Mouse (Mus musculus) forebrain, embryonic 13.5 days (tissue): ENCODE data around the gene Preb. TPM values are rescaled to one million over a fixed set of nuclear protein-coding genes. Genes with fewer than 3 reads are reported as not detected.

ENCODE experiments used
- ATAC-seq: fragments of 200-750 bp; cut with Nextera tagmentation; 2 replicates; pipeline ENCODE4 v1.8.0; 2017
- H3K27ac ChIP-seq: fragments of 300-500 bp; sonication (generic); 2 replicates; pipeline ENCODE4 v1.5.1; 2015; ENCODE audit warnings: inconsistent platforms, mild to moderate bottlenecking, moderate library complexity
- H3K27me3 ChIP-seq: fragments of 300-500 bp; sonication (generic); 2 replicates; pipeline ENCODE4 v1.6.1; 2015; ENCODE audit warnings: mild to moderate bottlenecking, inconsistent platforms
- H3K36me3 ChIP-seq: fragments of 300-500 bp; sonication (generic); 2 replicates; pipeline ENCODE4 v1.6.1; 2015; ENCODE audit warnings: mild to moderate bottlenecking, inconsistent platforms; ENCODE audit not compliant: poor library complexity, severe bottlenecking
- H3K4me1 ChIP-seq: fragments of 300-500 bp; sonication (generic); 2 replicates; pipeline ENCODE4 v1.6.1; 2015; ENCODE audit warnings: inconsistent platforms
- H3K4me2 ChIP-seq: fragments of 300-500 bp; sonication (generic); 2 replicates; pipeline ENCODE4 v1.6.1; 2015; ENCODE audit warnings: inconsistent platforms, mild to moderate bottlenecking, moderate library complexity
- H3K4me3 ChIP-seq: fragments of 300-500 bp; sonication (generic); 2 replicates; pipeline ENCODE4 v1.5.1; 2015; ENCODE audit warnings: mild to moderate bottlenecking, inconsistent platforms
- H3K9ac ChIP-seq: fragments of 300-500 bp; sonication (generic); 2 replicates; pipeline ENCODE4 v1.6.1; 2015; ENCODE audit warnings: mild to moderate bottlenecking, inconsistent platforms
- H3K9me3 ChIP-seq: fragments of 300-500 bp; sonication (generic); replicated peaks from 2 replicates; pipeline ENCODE4 v1.6.1; 2016; ENCODE audit warnings: inconsistent platforms
- WGBS: fragments of 180-500 bp; shearing (Covaris S2); methylation state at CpG from one replicate; pipeline ENCODE4 v1.1.7; 2015; 5-methylcytosine and 5-hydroxymethylcytosine counted together
- polyA plus RNA-seq: library from polyadenylated mRNA; unstranded; fragments of >200 nt; fragmentation: Nextera tagmentation; extraction: Ambion mirVana; gene quantifications from 2 replicates; pipeline ENCODE4 v1.2.1, GENCODE M21; 2015

Preb gene
- polyA plus RNA-seq, 1 experiment from 2014 or later: 126 TPM

GRCm38 (mm10) chr5:30918691-30919090 lies 41.5 kb downstream of the Preb start:
- Histone ChIP-seq H3K4me3 (no peak overlapping the region), H3K9ac (no peak overlapping the region), H3K4me1 (peaks cover 42% of the 10 kb centered on the region), H3K27me3 (no peaks in the 10 kb centered on the region; the same call in 1 of the 2 replicates), H3K36me3 (no peaks in the 10 kb centered on the region), H3K4me2 (no peak overlapping the region), H3K9me3 (no peaks in the 10 kb centered on the region), H3K27ac (no peak overlapping the region)
- ATAC-seq: no peak
- WGBS: 84% methylated on average over 8 of the region's 8 CpGs

GRCm38 (mm10) chr5:30917891-30918670 lies 42.1 kb downstream of the Preb start:
- no peaks in the 10 kb centered on the region for H3K9me3 ChIP-seq
- no peak overlapping the region for H3K27ac ChIP-seq
- H3K4me2 ChIP-seq: no peak overlapping the region
- no peaks in the 10 kb centered on the region for H3K36me3 ChIP-seq
- H3K27me3 ChIP-seq: no peaks in the 10 kb centered on the region; the same call in 1 of the 2 replicates
- no peak overlapping the region for H3K9ac ChIP-seq
- peaks cover 48% of the 10 kb centered on the region for H3K4me1 ChIP-seq
- ATAC-seq: no peak
- no peak overlapping the region for H3K4me3 ChIP-seq
- 85% methylated on average over 31 of the region's 31 CpGs for WGBS

- H3K9ac ChIP-seq: no peak overlapping the region
- 88% methylated on average over 11 of the region's 11 CpGs for WGBS
- no peaks in the 10 kb centered on the region for H3K36me3 ChIP-seq
- H3K4me3 ChIP-seq: no peak overlapping the region
- H3K4me1 ChIP-seq: peaks cover 49% of the 10 kb centered on the region
- no peak for ATAC-seq
- H3K27ac ChIP-seq: no peak overlapping the region
- no peaks in the 10 kb centered on the region; the same call in 1 of the 2 replicates for H3K27me3 ChIP-seq
- H3K9me3 ChIP-seq: no peaks in the 10 kb centered on the region
- H3K4me2 ChIP-seq: no peak overlapping the region
Measured at GRCm38 (mm10) chr5:30917348-30917747, 42.8 kb downstream of the Preb start.

- WGBS: 93% methylated on average over 9 of the region's 9 CpGs
- Histone ChIP-seq H3K9me3 (no peaks in the 10 kb centered on the region), H3K4me2 (no peak overlapping the region), H3K4me3 (no peak overlapping the region), H3K27me3 (no peaks in the 10 kb centered on the region), H3K36me3 (no peaks in the 10 kb centered on the region), H3K27ac (no peak overlapping the region), H3K9ac (no peak overlapping the region), H3K4me1 (peaks cover 49% of the 10 kb centered on the region)
- ATAC-seq: no peak
Measured at GRCm38 (mm10) chr5:30916841-30917240, 43.3 kb downstream of the Preb start.

- peak; percentile 91 for ATAC-seq
- no peaks in the 10 kb centered on the region for H3K27me3 ChIP-seq
- peaks cover 47% of the 10 kb centered on the region for H3K4me1 ChIP-seq
- no peak overlapping the region for H3K4me3 ChIP-seq
- 4% methylated on average over 7 of the region's 7 CpGs for WGBS
- no peaks in the 10 kb centered on the region for H3K36me3 ChIP-seq
- H3K9me3 ChIP-seq: no peaks in the 10 kb centered on the region
- 0 out of 2 replicates have a peak overlapping the region, but pooled peaks have one; percentile 37 for H3K9ac ChIP-seq
- peak overlapping the region; percentile 34; the same call in 1 of the 2 replicates for H3K4me2 ChIP-seq
- H3K27ac ChIP-seq: no peak overlapping the region
Measured at GRCm38 (mm10) chr5:30915974-30916433, 44.2 kb downstream of the Preb start.

- Histone ChIP-seq H3K4me3 (no peak overlapping the region), H3K4me2 (peak overlapping the region; percentile 28), H3K4me1 (peaks cover 44% of the 10 kb centered on the region), H3K9me3 (no peaks in the 10 kb centered on the region), H3K27ac (peak overlapping the region; percentile 31; the same call in 1 of the 2 replicates), H3K27me3 (no peaks in the 10 kb centered on the region), H3K9ac (0 out of 2 replicates have a peak overlapping the region, but pooled peaks have one; percentile 37), H3K36me3 (no peaks in the 10 kb centered on the region)
- 65% methylated on average over 9 of the region's 9 CpGs for WGBS
- ATAC-seq: peak; percentile 58
Measured at GRCm38 (mm10) chr5:30915456-30915855, 44.7 kb downstream of the Preb start.

GRCm38 (mm10) chr5:30914849-30915248 lies 45.3 kb downstream of the Preb start:
- Histone ChIP-seq H3K27ac (no peak overlapping the region), H3K27me3 (no peaks in the 10 kb centered on the region), H3K9ac (no peak overlapping the region), H3K4me1 (peaks cover 37% of the 10 kb centered on the region), H3K4me2 (0 out of 2 replicates have a peak overlapping the region, but pooled peaks have one; percentile 8), H3K9me3 (no peaks in the 10 kb centered on the region), H3K36me3 (no peaks in the 10 kb centered on the region), H3K4me3 (no peak overlapping the region)
- ATAC-seq: no peak
- WGBS: 88% methylated on average over 6 of the region's 6 CpGs

- ATAC-seq: no peak
- Histone ChIP-seq H3K36me3 (no peaks in the 10 kb centered on the region), H3K9me3 (no peaks in the 10 kb centered on the region), H3K27ac (peak overlapping the region; percentile 70; the same call in 1 of the 2 replicates), H3K9ac (peak overlapping the region; percentile 53; the same call in 1 of the 2 replicates), H3K4me3 (no peak overlapping the region), H3K4me1 (peaks cover 34% of the 10 kb centered on the region), H3K27me3 (no peaks in the 10 kb centered on the region), H3K4me2 (peak overlapping the region; percentile 32)
- 88% methylated on average over 7 of the region's 7 CpGs for WGBS
Measured at GRCm38 (mm10) chr5:30914101-30914635, 46.0 kb downstream of the Preb start.

- no peaks in the 10 kb centered on the region for H3K27me3 ChIP-seq
- H3K4me1 ChIP-seq: peaks cover 42% of the 10 kb centered on the region
- H3K36me3 ChIP-seq: no peaks in the 10 kb centered on the region
- 37% methylated on average over 11 of the region's 13 CpGs for WGBS
- H3K9ac ChIP-seq: peak within 1 kb of the TSS; percentile 53
- no peaks in the 10 kb centered on the region for H3K9me3 ChIP-seq
- H3K4me2 ChIP-seq: peak within 1 kb of the TSS; percentile 32
- no peak within 1 kb of the TSS for H3K4me3 ChIP-seq
- peak within 1 kb of the TSS; percentile 70 for H3K27ac ChIP-seq
- ATAC-seq: no peak
Measured at GRCm38 (mm10) chr5:30913060-30913841, 46.9 kb downstream of the Preb start, which contains the start of gene Emilin1. Gene Emilin1 (plus strand): TSS chr5:30913402.

- Histone ChIP-seq H3K4me3 (no peak overlapping the region), H3K36me3 (no peaks in the 10 kb centered on the region), H3K4me2 (no peak overlapping the region), H3K27me3 (no peaks in the 10 kb centered on the region), H3K9me3 (no peaks in the 10 kb centered on the region), H3K27ac (peak overlapping the region; percentile 70), H3K4me1 (peaks cover 46% of the 10 kb centered on the region), H3K9ac (no peak overlapping the region)
- 37% methylated on average over 5 of the region's 5 CpGs for WGBS
- ATAC-seq: no peak
Measured at GRCm38 (mm10) chr5:30912156-30912555, 48.0 kb downstream of the Preb start.

- Histone ChIP-seq H3K4me3 (no peak overlapping the region), H3K36me3 (peaks cover 6% of the 10 kb centered on the region; the same call in 1 of the 2 replicates), H3K4me1 (peaks cover 54% of the 10 kb centered on the region), H3K27me3 (no peaks in the 10 kb centered on the region), H3K4me2 (no peak overlapping the region), H3K9ac (no peak overlapping the region), H3K27ac (no peak overlapping the region), H3K9me3 (no peaks in the 10 kb centered on the region)
- no peak for ATAC-seq
Measured at GRCm38 (mm10) chr5:30910481-30910880, 49.7 kb downstream of the Preb start.

GRCm38 (mm10) chr5:30909863-30910262 lies 50.3 kb downstream of the Preb start:
- no peak overlapping the region for H3K4me3 ChIP-seq
- H3K4me1 ChIP-seq: peaks cover 55% of the 10 kb centered on the region
- H3K27me3 ChIP-seq: no peaks in the 10 kb centered on the region
- peaks cover 12% of the 10 kb centered on the region for H3K36me3 ChIP-seq
- no peak overlapping the region for H3K27ac ChIP-seq
- 82% methylated on average over 7 of the region's 7 CpGs for WGBS
- no peaks in the 10 kb centered on the region for H3K9me3 ChIP-seq
- no peak for ATAC-seq
- no peak overlapping the region for H3K9ac ChIP-seq
- H3K4me2 ChIP-seq: no peak overlapping the region
